Mouse (Mus musculus): ENCODE measurements around the gene Smim9. TPM values are rescaled to one million over a fixed set of nuclear protein-coding genes. Genes with fewer than 3 reads are reported as not detected.

Smim9 gene
- polyA plus RNA-seq, 1 experiment from 2014 or later = not detected

GRCm38 (mm10) chrX:75138182-75138581 lies 25.4 kb downstream of the Smim9 start:
- no peak overlapping the region for H3K27ac ChIP-seq (ENCODE audit: low read depth)
- peak; percentile 79 for ATAC-seq
- no peak overlapping the region for H3K4me3 ChIP-seq (ENCODE audit: low read depth, low read length)
- H3K27me3 ChIP-seq (ENCODE audit: insufficient read depth, low read length) = no peaks in the 10 kb centered on the region
- no peaks in the 10 kb centered on the region for H3K4me1 ChIP-seq (ENCODE audit: insufficient read depth)
- no peak overlapping the region for H3K4me2 ChIP-seq (ENCODE audit: low read depth, low read length)
- no peaks in the 10 kb centered on the region for H3K9me3 ChIP-seq (ENCODE audit: low read length)
- 85% methylated on average over 2 of the region's 2 CpGs for WGBS (ENCODE audit: insufficient replicate concordance)
- TF ChIP-seq EP300 (IDR thresholded peaks at IDR 0.05; ENCODE audit: low read depth) = no peak
- TF ChIP-seq CTCF (IDR thresholded peaks at IDR 0.05; ENCODE audit: low read depth) = 0 out of 2 replicates have a peak, but pooled peaks have one; percentile 17
- no peaks in the 10 kb centered on the region for H3K36me3 ChIP-seq (replicated peaks; ENCODE audit: insufficient read depth, low read length)
- H3K9ac ChIP-seq (replicated peaks) = no peak overlapping the region
- DNase-seq = no peak

- TF ChIP-seq CTCF (IDR thresholded peaks at IDR 0.05; ENCODE audit: low read depth) (no peak), EP300 (IDR thresholded peaks at IDR 0.05; ENCODE audit: low read depth) (peak; percentile 78)
- WGBS (ENCODE audit: insufficient replicate concordance) = 67% methylated on average over 2 of the region's 2 CpGs
- ATAC-seq = peak; percentile 90
- Histone ChIP-seq H3K27me3 (ENCODE audit: insufficient read depth, low read length) (no peaks in the 10 kb centered on the region), H3K36me3 (replicated peaks; ENCODE audit: insufficient read depth, low read length) (no peaks in the 10 kb centered on the region), H3K27ac (ENCODE audit: low read depth) (peak overlapping the region; percentile 29; the same call in 1 of the 2 replicates), H3K4me1 (ENCODE audit: insufficient read depth) (no peaks in the 10 kb centered on the region), H3K4me3 (ENCODE audit: low read depth, low read length) (no peak overlapping the region), H3K9ac (replicated peaks) (no peak overlapping the region), H3K4me2 (ENCODE audit: low read depth, low read length) (no peak overlapping the region), H3K9me3 (ENCODE audit: low read length) (no peaks in the 10 kb centered on the region)
- DNase-seq = peak; percentile 16
Observed at GRCm38 (mm10) chrX:75137729-75138128, 25.8 kb downstream of the Smim9 start.

GRCm38 (mm10) chrX:75136938-75137337 lies 26.6 kb downstream of the Smim9 start:
- H3K27me3 ChIP-seq (ENCODE audit: insufficient read depth, low read length) = no peaks in the 10 kb centered on the region
- H3K9me3 ChIP-seq (ENCODE audit: low read length) = no peaks in the 10 kb centered on the region
- ATAC-seq (no peak), DNase-seq (no peak)
- no peak overlapping the region for H3K4me2 ChIP-seq (ENCODE audit: low read depth, low read length)
- H3K27ac ChIP-seq (ENCODE audit: low read depth) = 0 out of 2 replicates have a peak overlapping the region, but pooled peaks have one; percentile 44
- TF ChIP-seq EP300 (IDR thresholded peaks at IDR 0.05; ENCODE audit: low read depth) (no peak), CTCF (IDR thresholded peaks at IDR 0.05; ENCODE audit: low read depth) (no peak)
- no peaks in the 10 kb centered on the region for H3K4me1 ChIP-seq (ENCODE audit: insufficient read depth)
- no peaks in the 10 kb centered on the region for H3K36me3 ChIP-seq (replicated peaks; ENCODE audit: insufficient read depth, low read length)
- no peak overlapping the region for H3K9ac ChIP-seq (replicated peaks)
- no peak overlapping the region for H3K4me3 ChIP-seq (ENCODE audit: low read depth, low read length)

- Histone ChIP-seq H3K4me1 (ENCODE audit: insufficient read depth) (0 out of 2 replicates have a peak, but pooled peaks cover 3% of the 10 kb centered on the region), H3K9ac (replicated peaks) (peak within 1 kb of the TSS; percentile 79), H3K4me3 (ENCODE audit: low read depth, low read length) (peak within 1 kb of the TSS; percentile 72), H3K36me3 (replicated peaks; ENCODE audit: insufficient read depth, low read length) (peaks cover 4% of the 10 kb centered on the region), H3K4me2 (ENCODE audit: low read depth, low read length) (peak within 1 kb of the TSS; percentile 69), H3K27ac (ENCODE audit: low read depth) (peak within 1 kb of the TSS; percentile 92), H3K27me3 (ENCODE audit: insufficient read depth, low read length) (no peaks in the 10 kb centered on the region), H3K9me3 (ENCODE audit: low read length) (no peaks in the 10 kb centered on the region)
- DNase-seq = peak; percentile 89
- WGBS (ENCODE audit: insufficient replicate concordance) = 11% methylated on average over 35 of the region's 36 CpGs
- peak; percentile 94 for ATAC-seq
- TF ChIP-seq CTCF (IDR thresholded peaks at IDR 0.05; ENCODE audit: low read depth) (no peak), EP300 (IDR thresholded peaks at IDR 0.05; ENCODE audit: low read depth) (no peak)
Observed at GRCm38 (mm10) chrX:75130467-75131160, 33.0 kb downstream of the Smim9 start, which contains the start of gene Mpp1. Gene Mpp1, minus strand, starts transcription at chrX:75131016.

- DNase-seq (no peak), ATAC-seq (no peak)
- H3K4me2 ChIP-seq (ENCODE audit: low read depth, low read length) = peak overlapping the region; percentile 69
- H3K4me1 ChIP-seq (ENCODE audit: insufficient read depth) = 0 out of 2 replicates have a peak, but pooled peaks cover 3% of the 10 kb centered on the region
- no peaks in the 10 kb centered on the region for H3K9me3 ChIP-seq (ENCODE audit: low read length)
- TF ChIP-seq EP300 (IDR thresholded peaks at IDR 0.05; ENCODE audit: low read depth) (no peak), CTCF (IDR thresholded peaks at IDR 0.05; ENCODE audit: low read depth) (no peak)
- H3K27ac ChIP-seq (ENCODE audit: low read depth) = peak overlapping the region; percentile 92
- H3K36me3 ChIP-seq (replicated peaks; ENCODE audit: insufficient read depth, low read length) = peaks cover 13% of the 10 kb centered on the region
- peak overlapping the region; percentile 72 for H3K4me3 ChIP-seq (ENCODE audit: low read depth, low read length)
- WGBS (ENCODE audit: insufficient replicate concordance) = 31% methylated on average over 2 of the region's 2 CpGs
- no peaks in the 10 kb centered on the region for H3K27me3 ChIP-seq (ENCODE audit: insufficient read depth, low read length)
- H3K9ac ChIP-seq (replicated peaks) = peak overlapping the region; percentile 53; the same call in 1 of the 2 replicates
Observed at GRCm38 (mm10) chrX:75129474-75129873, 34.1 kb downstream of the Smim9 start.

GRCm38 (mm10) chrX:75128333-75128980 lies 35.1 kb downstream of the Smim9 start:
- Histone ChIP-seq H3K27ac (ENCODE audit: low read depth) (peak overlapping the region; percentile 92), H3K27me3 (ENCODE audit: insufficient read depth, low read length) (no peaks in the 10 kb centered on the region), H3K4me3 (ENCODE audit: low read depth, low read length) (peak overlapping the region; percentile 72), H3K4me1 (ENCODE audit: insufficient read depth) (0 out of 2 replicates have a peak, but pooled peaks cover 3% of the 10 kb centered on the region), H3K9me3 (ENCODE audit: low read length) (no peaks in the 10 kb centered on the region), H3K4me2 (ENCODE audit: low read depth, low read length) (peak overlapping the region; percentile 69), H3K36me3 (replicated peaks; ENCODE audit: insufficient read depth, low read length) (peaks cover 17% of the 10 kb centered on the region), H3K9ac (replicated peaks) (no peak overlapping the region)
- ATAC-seq (peak; percentile 55), DNase-seq (peak; percentile 15)
- no peak for TF ChIP-seq EP300 (IDR thresholded peaks at IDR 0.05; ENCODE audit: low read depth)
- no peak for TF ChIP-seq CTCF (IDR thresholded peaks at IDR 0.05; ENCODE audit: low read depth)
